Mouse (Mus musculus) midbrain, embryonic 10.5 days (tissue): ENCODE data around the gene L3mbtl1. TPM values are rescaled to one million over a fixed set of nuclear protein-coding genes. Genes with fewer than 3 reads are reported as not detected.

Experiments
- DNase-seq: peaks from one replicate; pipeline ENCODE4 v3.0.0-alpha.2; 2017; ENCODE audit warnings: low spot score
- H3K27ac ChIP-seq: fragments of 300-500 bp; sonication (generic); replicated peaks from 2 replicates; pipeline ENCODE4 v1.5.1; 2016; ENCODE audit warnings: mild to moderate bottlenecking
- H3K27me3 ChIP-seq: fragments of 300-500 bp; sonication (generic); 2 replicates; pipeline ENCODE4 v1.6.1; 2016; ENCODE audit warnings: low read depth, mild to moderate bottlenecking; ENCODE audit not compliant: poor library complexity, severe bottlenecking
- H3K36me3 ChIP-seq: fragments of 300-500 bp; sonication (generic); 2 replicates; pipeline ENCODE4 v1.6.1; 2016; ENCODE audit warnings: mild to moderate bottlenecking, moderate library complexity
- H3K4me1 ChIP-seq: fragments of 300-500 bp; sonication (generic); 2 replicates; pipeline ENCODE4 v1.6.1; 2016
- H3K4me3 ChIP-seq: fragments of 300-500 bp; sonication (generic); 2 replicates; pipeline ENCODE4 v1.5.1; 2016; ENCODE audit warnings: mild to moderate bottlenecking, moderate library complexity
- H3K9me3 ChIP-seq: fragments of 300-500 bp; sonication (generic); replicated peaks from 2 replicates; pipeline ENCODE4 v1.6.1; 2016; ENCODE audit warnings: mild to moderate bottlenecking
- WGBS: fragments of 180-500 bp; shearing (Covaris S2); methylation state at CpG from one replicate; pipeline ENCODE4 v1.1.7; 2016; 5-methylcytosine and 5-hydroxymethylcytosine counted together
- polyA plus RNA-seq: library from polyadenylated mRNA; unstranded; fragments of >200 nt; fragmentation: Nextera tagmentation; extraction: Ambion mirVana; gene quantifications from 2 replicates; pipeline ENCODE4 v1.2.1, GENCODE M21; 2016

Gene L3mbtl1
- polyA plus RNA-seq, 1 experiment from 2014 or later: 0.23 TPM

DNA sequence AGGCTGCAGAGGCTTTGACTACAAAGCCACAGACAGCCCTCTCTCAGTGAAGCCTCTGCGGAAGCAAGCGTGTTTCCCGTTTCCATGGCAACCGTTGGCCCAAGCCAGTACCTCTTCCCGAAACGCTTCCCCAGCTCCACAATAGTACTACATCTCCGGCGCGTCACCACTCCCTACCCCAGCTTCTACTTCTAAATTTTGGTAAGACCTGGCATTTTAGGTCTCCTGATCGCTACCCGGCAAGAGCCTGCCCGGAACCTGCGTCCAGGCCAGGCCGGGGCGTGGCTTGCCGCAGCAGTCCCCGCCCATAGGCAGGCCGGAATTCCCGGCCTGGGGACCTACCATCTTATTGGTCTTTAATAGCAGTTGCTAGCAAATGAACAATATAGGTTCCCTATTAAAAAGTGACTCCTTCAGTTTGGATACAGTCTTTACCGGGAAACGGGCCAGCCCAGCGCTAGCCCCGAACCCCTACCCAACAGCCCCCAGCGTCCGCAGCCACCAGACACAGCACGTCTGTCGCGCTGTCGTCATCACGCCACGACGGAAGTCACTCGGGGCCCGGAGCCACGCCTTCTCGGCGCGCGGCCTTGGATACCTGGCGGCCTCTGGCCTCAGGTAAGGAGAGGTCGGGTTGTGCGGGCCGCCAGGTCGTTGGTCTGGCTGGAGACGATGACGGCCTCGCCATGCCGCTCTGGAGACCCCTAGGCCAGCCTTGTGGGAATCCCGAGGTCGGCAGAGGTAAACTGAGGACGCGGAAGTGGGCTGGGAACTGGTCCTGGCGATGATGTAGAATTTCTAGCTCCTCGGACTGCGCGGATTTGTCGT lies 73.9 kb downstream of the L3mbtl1 start, which contains the start of gene Ift52:
Gene Ift52, plus strand, starts transcription at position 439 of the 828 bp plus-strand sequence.
- WGBS: under 1% methylated on average over 57 of the region's 57 CpGs
- Histone ChIP-seq H3K27me3 (no peaks in the 10 kb centered on the region), H3K4me1 (peaks cover 13% of the 10 kb centered on the region), H3K36me3 (no peaks in the 10 kb centered on the region), H3K4me3 (peak within 1 kb of the TSS; percentile 92), H3K27ac (peak within 1 kb of the TSS; percentile 90), H3K9me3 (no peaks in the 10 kb centered on the region)
- peak; percentile 92 for DNase-seq

Other genes starting within 250 kb of the L3mbtl1 start
- gene Srsf6, start 11.9 kb upstream of the L3mbtl1 start, polyA plus RNA-seq: 267 and 269 TPM in 2 replicates
- not detected in 2 replicates for gene Sgk2, start 43.9 kb downstream of the L3mbtl1 start, polyA plus RNA-seq
- 56.2 and 56.4 TPM in 2 replicates for gene Ift52, start 73.9 kb downstream of the L3mbtl1 start, polyA plus RNA-seq
- gene Mybl2, start 111.2 kb downstream of the L3mbtl1 start, polyA plus RNA-seq: 48.9 and 57.5 TPM in 2 replicates
- not detected in 2 replicates for gene Gtsf1l, start 144.4 kb downstream of the L3mbtl1 start, polyA plus RNA-seq